Mouse (Mus musculus): ENCODE data around the gene Tbc1d14.

GRCm38 (mm10) chr5:36485306-36485705 is 107.8 kb downstream of the Tbc1d14 start:
- TF ChIP-seq ZC3H11A (IDR thresholded peaks at IDR 0.05; ENCODE audit: borderline replicate concordance, low read depth, low read length) (no peak), CHD2 (IDR thresholded peaks at IDR 0.05; ENCODE audit: low read depth, low read length) (no peak)
